Mouse (Mus musculus) right cerebral cortex, postnatal 25 days (tissue): ENCODE data around the gene Cdip1.

ENCODE experiments used
- DNase-seq: peaks from one replicate; pipeline ENCODE4 v3.0.0; 2022

The Cdip1 gene

DNA sequence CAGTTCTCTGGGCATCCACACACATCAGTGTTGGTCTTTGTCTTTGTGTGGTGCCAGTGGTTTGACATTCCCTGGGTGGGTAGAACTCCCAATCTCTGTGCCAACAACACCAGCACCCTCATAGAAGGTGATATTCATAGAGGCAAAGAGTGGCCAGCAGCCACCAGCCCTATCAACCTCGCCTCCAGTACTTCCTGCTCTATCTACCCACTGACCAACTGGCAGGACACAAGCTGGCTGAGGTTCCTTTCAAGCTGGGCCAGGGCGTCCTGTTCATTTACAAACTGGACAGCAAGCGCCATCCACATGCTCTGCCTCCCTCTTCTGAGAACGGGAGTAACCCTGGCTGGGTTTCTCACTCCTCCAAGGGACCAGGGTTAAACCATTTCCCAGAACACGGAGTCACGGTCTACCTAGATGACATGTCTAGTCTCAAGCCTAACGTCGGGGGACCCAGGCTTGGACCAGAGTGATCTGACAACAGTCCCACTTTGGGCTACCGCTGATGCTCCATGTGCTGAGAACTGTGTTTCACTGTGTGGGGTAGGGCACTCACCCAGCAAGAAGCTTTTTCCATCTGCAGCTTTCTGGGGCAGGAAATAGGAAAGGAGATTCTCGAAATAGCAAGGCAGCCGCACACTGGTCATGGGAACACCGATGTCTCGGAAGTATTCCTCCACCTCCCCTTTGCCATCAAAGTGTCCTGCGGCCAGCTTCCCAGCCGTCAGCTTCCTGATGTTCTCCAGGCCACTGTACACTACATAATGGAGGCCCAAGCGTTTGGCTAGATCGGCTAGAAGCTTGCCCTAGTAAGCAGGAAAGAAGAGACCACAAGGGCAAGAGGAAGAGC is 76.0 kb downstream of the Cdip1 start:
- no peak for DNase-seq

DNA sequence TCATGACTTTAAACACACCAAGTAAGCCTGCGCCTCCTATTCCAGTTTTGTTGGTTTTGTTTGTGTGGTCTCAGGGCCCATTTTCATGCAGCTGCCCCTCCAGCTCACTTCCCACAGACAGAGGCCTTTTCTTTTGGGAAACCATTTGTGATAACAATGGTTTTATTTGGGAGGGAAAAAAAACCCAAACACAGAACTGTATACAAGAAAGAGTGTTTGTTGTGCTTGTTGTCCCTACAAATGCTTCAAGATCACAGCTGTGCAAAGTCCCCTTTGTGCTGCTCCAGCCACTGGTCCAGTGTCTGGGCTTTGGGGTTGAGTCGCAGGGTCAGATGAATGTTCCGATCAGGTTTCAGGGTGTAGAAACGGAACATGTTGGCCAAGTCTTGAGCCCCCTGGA is 78.9 kb downstream of the Cdip1 start:
- DNase-seq, result no peak

DNA sequence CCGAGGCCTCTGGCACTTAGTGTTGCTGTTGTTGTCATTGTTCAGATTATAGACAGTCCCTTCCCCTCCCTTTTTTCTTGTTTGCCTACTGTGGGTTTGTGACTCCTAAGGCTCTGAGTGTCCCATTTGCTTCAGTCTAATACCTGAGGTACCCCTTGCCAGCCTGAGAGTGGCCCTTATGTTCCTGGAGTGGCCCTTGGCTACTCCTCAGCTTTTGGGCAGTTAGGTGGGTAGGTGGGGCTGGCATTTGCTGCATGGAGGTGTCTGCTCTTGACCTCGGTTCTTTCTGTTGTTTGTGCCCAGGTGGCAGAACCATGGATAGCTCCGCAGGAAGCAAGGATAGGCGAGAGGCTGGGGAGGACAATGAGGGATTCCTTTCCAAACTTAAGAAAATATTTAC is 84.6 kb downstream of the Cdip1 start:
- no peak for DNase-seq

DNA sequence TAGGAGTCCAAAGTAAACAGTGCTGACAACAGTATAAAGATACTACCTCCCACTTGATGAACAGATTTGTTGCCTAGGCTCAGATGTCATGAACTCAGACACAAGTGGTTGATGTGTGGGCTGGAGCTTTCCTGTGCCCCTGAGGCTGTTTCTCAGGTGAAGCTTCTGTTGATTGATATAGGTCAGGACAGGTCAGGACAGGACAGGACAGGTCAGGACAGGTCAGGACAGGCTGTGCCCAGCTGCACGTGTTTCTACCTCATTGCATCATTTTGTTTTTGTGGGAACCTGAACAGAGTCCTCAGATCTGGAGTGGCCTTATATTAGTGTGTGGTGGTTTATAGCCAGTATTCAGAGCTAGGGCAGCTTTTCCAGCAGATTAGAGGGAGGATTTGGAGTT is 87.4 kb downstream of the Cdip1 start:
- no peak for DNase-seq

DNA sequence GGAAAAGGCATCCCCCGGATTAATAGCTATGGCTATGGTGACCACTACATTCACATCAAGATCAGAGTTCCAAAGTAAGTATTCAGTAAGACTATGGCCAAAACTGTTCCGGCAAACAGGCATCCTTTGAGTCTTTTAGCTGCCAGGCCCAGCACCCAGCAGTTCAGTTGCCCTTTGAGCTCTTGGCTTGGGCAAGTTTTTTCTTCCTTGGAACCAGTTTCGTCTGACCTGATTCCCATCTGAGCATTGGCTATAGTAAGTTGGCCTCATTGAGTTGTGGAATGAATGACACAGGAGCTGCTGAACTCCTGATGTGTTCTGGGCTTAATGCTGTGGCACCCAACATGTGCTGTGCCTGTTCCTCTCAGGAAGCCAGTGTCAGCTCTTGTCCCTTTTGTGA is 88.9 kb downstream of the Cdip1 start:
- no peak for DNase-seq
